Mouse (Mus musculus) forebrain, embryonic 16.5 days (tissue): ENCODE data around the gene Tmco3. TPM values are rescaled to one million over a fixed set of nuclear protein-coding genes. Genes with fewer than 3 reads are reported as not detected.

Experiments
- ATAC-seq: fragments of 200-750 bp; cut with Nextera tagmentation; 2 replicates; pipeline ENCODE4 v1.8.0; 2017; ENCODE audit warnings: mild to moderate bottlenecking, moderate library complexity
- H3K27ac ChIP-seq: fragments of 300-500 bp; sonication (generic); 2 replicates; pipeline ENCODE4 v1.5.1; 2014; ENCODE audit warnings: low read length, control low read depth
- H3K27me3 ChIP-seq: fragments of 300-500 bp; sonication (generic); replicated peaks from 2 replicates; pipeline ENCODE4 v1.6.1; 2014; ENCODE audit warnings: low read length; ENCODE audit not compliant: control insufficient read depth, insufficient read depth
- H3K36me3 ChIP-seq: fragments of 300-500 bp; sonication (generic); 2 replicates; pipeline ENCODE4 v1.6.1; 2014; ENCODE audit not compliant: control insufficient read depth, insufficient read depth
- H3K4me1 ChIP-seq: fragments of 300-500 bp; sonication (generic); replicated peaks from 2 replicates; pipeline ENCODE4 v1.6.1; 2014; ENCODE audit warnings: low read length; ENCODE audit not compliant: control insufficient read depth, insufficient read depth
- H3K4me2 ChIP-seq: fragments of 300-500 bp; sonication (generic); 2 replicates; pipeline ENCODE4 v1.6.1; 2014; ENCODE audit warnings: mild to moderate bottlenecking, low read length, control low read depth
- H3K4me3 ChIP-seq: fragments of 300-500 bp; sonication (generic); replicated peaks from 2 replicates; pipeline ENCODE4 v1.5.1; 2014; ENCODE audit warnings: mild to moderate bottlenecking, low read length, control low read depth
- H3K9ac ChIP-seq: fragments of 300-500 bp; sonication (generic); replicated peaks from 2 replicates; pipeline ENCODE4 v1.6.1; 2014; ENCODE audit warnings: low read depth, low read length, control low read depth
- H3K9me3 ChIP-seq: fragments of 300-500 bp; sonication (generic); 2 replicates; pipeline ENCODE4 v1.6.1; 2016; ENCODE audit warnings: low read length; ENCODE audit not compliant: control insufficient read depth
- WGBS: fragments of 180-500 bp; shearing (Covaris S2); extraction: QIAGEN DNeasy Blood & Tissue Kit; methylation state at CpG from one replicate; pipeline ENCODE4 v1.1.7; 2014; 5-methylcytosine and 5-hydroxymethylcytosine counted together
- polyA plus RNA-seq: library from polyadenylated mRNA; unstranded; fragments of >200 nt; fragmentation: Nextera tagmentation; extraction: Ambion mirVana; gene quantifications from 2 replicates; pipeline ENCODE4 v1.2.1, GENCODE M21; 2015

The Tmco3 gene
- polyA plus RNA-seq, result 49.1 and 53.2 TPM in 2 replicates

GRCm38 (mm10) chr8:13287692-13288623 lies at the start of gene Tmco3, which contains the start of gene Dcun1d2:
Tmco3 (plus strand) TSS chr8:13288190.
Dcun1d2 (minus strand) TSS chr8:13288131.
- Histone ChIP-seq H3K9me3 (no peaks in the 10 kb centered on the region), H3K4me2 (peak within 1 kb of the TSS; percentile 97), H3K36me3 (0 out of 2 replicates have a peak, but pooled peaks cover 4% of the 10 kb centered on the region), H3K27ac (peak within 1 kb of the TSS; percentile 88), H3K9ac (peak within 1 kb of the TSS; percentile 88), H3K4me1 (peaks cover 19% of the 10 kb centered on the region), H3K4me3 (peak within 1 kb of the TSS; percentile 82), H3K27me3 (no peaks in the 10 kb centered on the region)
- ATAC-seq, result peak; percentile 95
- under 1% methylated on average over 76 of the region's 79 CpGs for WGBS

- H3K27me3 ChIP-seq, result no peaks in the 10 kb centered on the region
- no peaks in the 10 kb centered on the region for H3K4me1 ChIP-seq
- WGBS, result 93% methylated on average over 9 of the region's 9 CpGs
- no peak overlapping the region for H3K27ac ChIP-seq
- H3K36me3 ChIP-seq, result no peaks in the 10 kb centered on the region
- no peak for ATAC-seq
- no peak overlapping the region for H3K4me2 ChIP-seq
- no peaks in the 10 kb centered on the region for H3K9me3 ChIP-seq
- H3K9ac ChIP-seq, result no peak overlapping the region
- H3K4me3 ChIP-seq, result no peak overlapping the region
Measured at GRCm38 (mm10) chr8:13240055-13240454, 47.9 kb upstream of the Tmco3 start.

- no peaks in the 10 kb centered on the region for H3K27me3 ChIP-seq
- no peak overlapping the region for H3K9ac ChIP-seq
- H3K27ac ChIP-seq, result no peak overlapping the region
- no peak overlapping the region for H3K4me2 ChIP-seq
- H3K36me3 ChIP-seq, result no peaks in the 10 kb centered on the region
- no peaks in the 10 kb centered on the region for H3K4me1 ChIP-seq
- WGBS, result 81% methylated on average over 7 of the region's 7 CpGs
- ATAC-seq, result no peak
- no peak overlapping the region for H3K4me3 ChIP-seq
- H3K9me3 ChIP-seq, result no peaks in the 10 kb centered on the region
Measured at GRCm38 (mm10) chr8:13240691-13241090, 47.3 kb upstream of the Tmco3 start.

- no peak overlapping the region for H3K4me3 ChIP-seq
- H3K9ac ChIP-seq, result no peak overlapping the region
- 84% methylated on average over 10 of the region's 10 CpGs for WGBS
Measured at GRCm38 (mm10) chr8:13242985-13243870, 44.8 kb upstream of the Tmco3 start.

GRCm38 (mm10) chr8:13244343-13244880 lies 43.6 kb upstream of the Tmco3 start:
- H3K27ac ChIP-seq, result no peak overlapping the region
- H3K27me3 ChIP-seq, result no peaks in the 10 kb centered on the region
- WGBS, result 89% methylated on average over 11 of the region's 11 CpGs
- no peaks in the 10 kb centered on the region for H3K9me3 ChIP-seq
- no peak overlapping the region for H3K4me2 ChIP-seq
- no peaks in the 10 kb centered on the region for H3K4me1 ChIP-seq
- H3K36me3 ChIP-seq, result no peaks in the 10 kb centered on the region
- H3K9ac ChIP-seq, result no peak overlapping the region
- no peak for ATAC-seq
- no peak overlapping the region for H3K4me3 ChIP-seq

More at GRCm38 (mm10) chr8:13242985-13243870, 44.8 kb upstream of the Tmco3 start:
- H3K36me3 ChIP-seq, result no peaks in the 10 kb centered on the region
- H3K4me1 ChIP-seq, result no peaks in the 10 kb centered on the region
- ATAC-seq, result no peak
- no peaks in the 10 kb centered on the region for H3K27me3 ChIP-seq
- H3K4me2 ChIP-seq, result no peak overlapping the region
- H3K9me3 ChIP-seq, result no peaks in the 10 kb centered on the region
- H3K27ac ChIP-seq, result no peak overlapping the region

GRCm38 (mm10) chr8:13252837-13253236 lies 35.2 kb upstream of the Tmco3 start:
- Histone ChIP-seq H3K9me3 (no peaks in the 10 kb centered on the region), H3K4me2 (no peak overlapping the region), H3K36me3 (peaks cover 7% of the 10 kb centered on the region; the same call in 1 of the 2 replicates), H3K4me3 (no peak overlapping the region), H3K27ac (no peak overlapping the region), H3K9ac (no peak overlapping the region), H3K4me1 (no peaks in the 10 kb centered on the region), H3K27me3 (no peaks in the 10 kb centered on the region)
- WGBS, result 90% methylated on average over 13 of the region's 13 CpGs
- no peak for ATAC-seq

- Histone ChIP-seq H3K9ac (no peak overlapping the region), H3K27me3 (no peaks in the 10 kb centered on the region), H3K9me3 (no peaks in the 10 kb centered on the region), H3K4me2 (no peak overlapping the region), H3K4me3 (no peak overlapping the region), H3K4me1 (no peaks in the 10 kb centered on the region), H3K36me3 (peaks cover 10% of the 10 kb centered on the region), H3K27ac (no peak overlapping the region)
- WGBS, result 84% methylated on average over 5 of the region's 5 CpGs
- no peak for ATAC-seq
Measured at GRCm38 (mm10) chr8:13253413-13253812, 34.6 kb upstream of the Tmco3 start.

- H3K4me2 ChIP-seq, result no peak within 1 kb of the TSS
- peaks cover 10% of the 10 kb centered on the region for H3K36me3 ChIP-seq
- 35% methylated on average over 8 of the region's 8 CpGs for WGBS
- peak; percentile 63 for ATAC-seq
- no peak within 1 kb of the TSS for H3K9ac ChIP-seq
- H3K9me3 ChIP-seq, result no peaks in the 10 kb centered on the region
- H3K27me3 ChIP-seq, result no peaks in the 10 kb centered on the region
- no peaks in the 10 kb centered on the region for H3K4me1 ChIP-seq
- H3K4me3 ChIP-seq, result no peak within 1 kb of the TSS
- no peak within 1 kb of the TSS for H3K27ac ChIP-seq
Measured at GRCm38 (mm10) chr8:13254019-13254418, 34.0 kb upstream of the Tmco3 start, which contains the start of gene Adprhl1. Adprhl1 (minus strand) TSS chr8:13254162.
